Mouse (Mus musculus): ENCODE results near the gene A530016L24Rik. TPM values are rescaled to one million over a fixed set of nuclear protein-coding genes. Genes with fewer than 3 reads are reported as not detected.

Gene A530016L24Rik
- total RNA-seq, 2 experiments from 2014 or later: 0.32 to 0.56 TPM

DNA sequence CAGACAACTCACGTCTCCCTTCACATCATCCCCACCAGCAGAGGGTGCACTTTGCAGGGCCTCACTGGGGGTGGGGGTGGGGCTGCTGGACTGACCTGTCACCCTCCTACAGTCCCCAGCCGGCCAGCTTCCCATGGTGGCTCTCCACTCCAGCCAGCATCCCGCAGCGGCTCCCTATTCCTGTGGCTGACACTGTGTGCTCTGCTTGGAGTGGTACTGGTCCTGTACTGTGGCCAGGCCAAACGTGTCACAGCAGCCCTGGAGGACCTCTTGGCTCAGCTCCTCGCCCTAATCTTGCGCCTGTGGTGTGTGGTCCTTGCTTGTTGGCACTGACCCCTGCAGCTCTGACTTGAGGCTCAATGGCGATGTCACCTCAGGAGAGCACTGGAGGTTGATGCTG lies 8.5 kb downstream of the A530016L24Rik start:
- no peak for DNase-seq (ENCODE audit: extremely low spot score in 1 of 2, low spot score in 1 of 2)

DNA sequence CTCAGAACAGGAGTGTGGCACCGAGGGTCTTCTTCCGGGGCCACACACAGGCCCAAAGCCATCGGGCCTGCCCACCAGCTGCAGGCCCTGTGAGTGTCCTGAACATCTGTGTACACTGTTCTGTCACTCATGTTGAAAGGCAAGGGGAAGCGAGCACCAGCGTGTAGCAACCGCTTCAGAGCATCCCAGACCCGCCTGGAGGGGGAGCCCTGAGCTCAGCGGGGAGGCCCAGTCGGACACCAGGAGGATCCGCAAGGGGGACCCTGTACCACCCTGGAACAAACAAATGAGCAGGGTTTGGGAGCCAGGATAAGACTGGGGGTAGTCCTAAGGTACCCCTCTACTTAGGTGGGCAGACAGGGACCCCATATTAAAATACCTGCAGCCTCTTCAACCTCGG lies 9.4 kb downstream of the A530016L24Rik start:
- DNase-seq (ENCODE audit: extremely low spot score in 1 of 2, low spot score in 1 of 2): peak in 1 of 2 experiments; percentile 63

DNA sequence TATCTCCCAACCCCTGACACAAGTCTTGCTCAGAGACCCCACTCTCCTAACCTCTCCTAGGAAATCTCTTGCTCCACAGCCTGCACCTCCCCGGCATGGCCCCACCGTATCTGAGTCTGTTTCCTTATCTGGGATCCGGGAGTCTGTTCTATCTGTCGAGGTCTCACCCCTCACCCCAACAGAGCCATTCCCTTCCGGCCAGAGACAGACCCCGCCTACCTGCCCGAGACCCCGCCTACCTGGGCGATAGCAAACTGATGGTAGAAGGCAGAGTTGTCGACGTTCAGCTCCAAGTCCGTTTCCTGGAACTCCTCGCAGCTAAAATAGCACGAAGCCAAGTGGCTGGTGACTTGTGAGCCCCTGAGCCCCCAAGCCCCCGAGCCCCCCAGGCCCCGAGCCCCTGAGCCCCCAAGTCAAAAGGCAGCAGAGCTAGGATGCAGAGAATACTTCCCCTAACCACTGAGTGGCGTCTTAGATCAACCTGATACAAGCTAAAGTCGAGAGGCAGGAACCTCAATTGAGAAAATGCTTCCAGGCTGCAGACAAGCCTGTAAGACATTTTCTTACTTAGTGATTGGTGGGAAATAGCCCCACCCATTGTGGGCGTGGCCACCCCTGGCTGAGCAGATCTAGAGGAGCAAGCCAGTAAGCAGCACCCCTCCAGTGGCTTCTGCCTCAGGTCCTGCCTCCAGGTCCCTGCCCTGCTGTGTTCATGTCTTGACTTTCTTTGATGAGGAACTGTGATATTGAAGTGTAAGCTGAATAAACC lies 13.9 kb downstream of the A530016L24Rik start:
- DNase-seq (ENCODE audit: extremely low spot score in 1 of 2, low spot score in 1 of 2): no peak

DNA sequence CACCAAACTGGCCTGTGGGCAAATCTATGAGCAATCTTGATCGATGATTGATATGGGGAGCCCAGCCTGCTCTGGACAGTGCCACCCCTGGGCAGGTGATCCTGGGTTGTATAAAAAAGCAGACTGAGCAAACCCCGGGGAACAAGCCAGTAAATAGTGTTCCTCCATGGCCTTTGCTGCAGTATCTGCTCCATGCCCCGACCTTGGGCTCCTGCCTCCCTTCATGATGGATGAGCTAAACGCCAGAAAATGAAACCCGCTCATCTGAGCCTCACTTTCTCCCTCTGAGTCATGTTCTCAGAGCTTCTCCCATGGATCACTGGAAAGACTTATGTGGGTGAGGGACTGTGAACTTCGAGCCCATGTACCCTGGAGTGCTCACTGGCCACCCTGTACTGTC lies 17.0 kb downstream of the A530016L24Rik start:
- no peak for DNase-seq (ENCODE audit: extremely low spot score in 1 of 2, low spot score in 1 of 2)

DNA sequence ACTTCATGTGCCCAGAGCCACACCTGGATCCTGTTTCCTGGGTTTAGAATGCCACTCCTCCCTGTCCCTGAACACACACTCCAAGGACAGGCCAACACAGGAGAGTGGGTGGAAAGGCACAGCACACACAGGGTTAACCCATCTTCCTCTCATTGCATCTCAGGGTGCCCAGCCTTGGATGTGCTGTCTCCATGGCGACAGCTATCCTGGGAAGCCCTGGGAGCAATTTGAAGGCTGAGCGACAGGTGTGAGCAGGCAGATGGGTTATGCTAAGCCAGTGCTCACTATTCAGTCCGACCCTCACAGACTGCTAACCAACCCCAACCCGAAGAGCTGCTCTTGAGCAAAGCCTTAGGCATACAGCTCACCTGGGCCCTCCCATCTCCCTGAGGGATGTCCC lies 18.0 kb downstream of the A530016L24Rik start:
- DNase-seq (ENCODE audit: extremely low spot score in 1 of 2, low spot score in 1 of 2): no peak

DNA sequence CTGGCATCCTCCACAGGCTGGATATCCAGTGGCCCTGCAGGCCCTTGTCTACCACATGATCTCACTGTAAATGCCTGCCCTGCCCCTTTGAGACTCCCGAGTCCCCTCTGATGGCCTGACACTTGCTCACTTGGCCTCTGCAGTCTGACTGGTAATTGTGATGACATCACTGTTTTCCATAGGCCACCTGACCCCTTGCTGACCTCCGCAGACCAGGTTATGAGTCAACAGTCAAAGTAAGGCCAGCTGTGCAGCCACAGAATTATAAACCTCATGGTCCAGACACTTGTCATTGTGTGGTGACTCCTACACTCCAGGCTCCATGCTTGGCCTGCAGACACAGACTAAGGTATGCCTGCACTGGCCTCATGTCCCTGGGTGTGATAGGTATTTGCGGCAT lies 18.7 kb downstream of the A530016L24Rik start:
- no peak for DNase-seq (ENCODE audit: extremely low spot score in 1 of 2, low spot score in 1 of 2)

DNA sequence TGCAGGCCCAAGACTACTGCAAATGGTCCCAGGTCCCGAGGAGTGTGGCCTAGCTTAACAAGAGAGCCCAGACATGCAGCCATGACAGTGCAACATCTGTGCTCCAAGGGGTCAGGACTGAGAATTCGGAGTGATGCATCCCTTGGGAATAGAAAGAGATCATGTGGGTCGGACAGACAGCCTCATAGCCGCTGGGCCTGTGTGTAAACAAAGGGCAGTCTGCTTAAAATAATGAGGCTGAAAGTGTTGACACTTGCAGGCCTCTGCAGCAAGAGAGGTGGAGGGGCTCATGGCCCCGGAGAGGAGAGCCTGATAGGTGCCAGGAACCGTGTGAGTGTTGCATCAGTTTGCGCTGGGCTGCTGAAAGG lies 21.1 kb downstream of the A530016L24Rik start:
- DNase-seq (ENCODE audit: extremely low spot score in 1 of 2, low spot score in 1 of 2): no peak

DNA sequence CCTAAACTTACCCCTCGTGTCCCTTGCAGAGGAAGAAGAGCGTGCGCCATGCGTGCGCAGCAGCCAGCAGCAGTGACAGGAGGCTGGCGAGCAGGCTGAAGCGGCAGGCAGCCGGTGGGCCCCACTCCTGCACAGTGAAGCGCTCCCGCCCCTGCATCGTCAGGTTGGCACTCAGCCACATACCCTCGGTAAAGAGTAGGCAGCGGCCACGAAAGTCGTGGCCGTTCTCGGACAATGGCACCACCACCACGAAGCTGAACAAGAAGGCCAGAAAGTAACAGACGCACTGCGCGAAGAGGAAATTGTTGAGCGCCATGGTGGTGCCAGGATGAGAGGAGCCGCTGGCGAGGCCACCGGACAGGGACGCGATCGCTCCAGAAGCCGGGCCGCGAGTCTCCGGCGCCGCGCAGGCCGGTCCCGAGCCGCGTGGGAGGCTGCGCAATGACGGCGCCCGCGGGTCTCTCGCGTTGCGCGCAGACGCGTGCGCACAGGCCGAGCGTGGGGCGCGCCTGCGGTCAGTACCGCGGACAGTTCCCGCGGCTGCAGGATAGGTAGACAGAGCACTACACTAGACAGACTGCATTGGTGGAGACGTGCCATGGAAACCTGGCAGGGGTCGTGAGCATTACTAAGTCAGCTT lies 21.6 kb downstream of the A530016L24Rik start:
- DNase-seq (ENCODE audit: extremely low spot score in 1 of 2, low spot score in 1 of 2): peak; percentile 51 to 56

DNA sequence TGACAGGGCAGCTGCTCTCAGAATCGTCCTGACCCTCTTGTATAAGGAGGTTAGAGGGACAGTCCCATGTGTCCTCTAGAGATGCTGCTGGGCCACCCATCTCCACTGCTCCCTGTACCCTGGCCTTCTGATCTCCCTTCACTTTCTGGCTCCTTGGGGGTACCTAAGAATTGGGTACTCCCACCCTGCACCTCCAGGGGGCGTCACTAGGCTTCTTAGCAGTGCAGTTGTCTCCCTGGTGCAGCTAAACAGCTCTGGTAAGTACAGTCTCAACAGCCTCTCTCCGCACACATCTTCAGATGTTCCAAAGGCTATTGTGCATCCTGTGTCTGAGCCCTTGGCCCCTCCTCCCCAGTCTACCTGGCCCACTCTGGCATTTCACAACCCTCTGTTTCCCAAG lies 25.6 kb downstream of the A530016L24Rik start:
- DNase-seq (ENCODE audit: extremely low spot score in 1 of 2, low spot score in 1 of 2): no peak

DNA sequence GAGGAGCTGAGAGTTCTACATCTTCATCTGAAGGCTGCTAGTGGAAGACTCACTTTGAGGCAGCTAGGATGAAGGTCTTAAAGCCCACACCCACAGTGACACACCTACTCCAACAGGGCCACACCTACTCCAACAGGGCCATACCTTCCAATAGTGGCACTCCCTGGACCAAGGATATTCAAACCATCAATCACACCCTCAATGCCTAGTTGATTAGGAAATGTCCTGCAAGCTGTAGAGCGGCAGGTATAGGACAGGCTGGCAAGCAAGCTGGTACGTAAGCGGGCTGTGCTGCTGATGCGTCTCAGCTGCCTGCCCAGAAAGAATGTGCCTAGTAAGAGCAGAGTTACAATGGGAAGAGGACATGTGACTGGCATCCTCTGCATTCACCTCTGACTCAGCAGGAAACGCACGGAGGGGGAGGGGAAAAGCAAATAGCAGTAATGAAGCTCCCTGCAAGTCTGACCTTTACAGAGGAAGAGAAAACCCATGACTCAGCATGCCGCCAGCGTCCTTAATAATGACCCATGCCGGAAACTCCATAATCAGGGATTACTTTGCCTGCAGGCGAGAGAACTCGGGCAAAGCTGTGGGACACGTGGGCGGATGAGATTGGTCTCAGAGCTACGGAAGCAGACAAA lies 27.6 kb downstream of the A530016L24Rik start, which contains the start of gene Tmem179:
TSS of gene Tmem179 (minus strand) at position 51 of the 641 bp plus-strand sequence.
- DNase-seq (ENCODE audit: extremely low spot score in 1 of 2, low spot score in 1 of 2): no peak

DNA sequence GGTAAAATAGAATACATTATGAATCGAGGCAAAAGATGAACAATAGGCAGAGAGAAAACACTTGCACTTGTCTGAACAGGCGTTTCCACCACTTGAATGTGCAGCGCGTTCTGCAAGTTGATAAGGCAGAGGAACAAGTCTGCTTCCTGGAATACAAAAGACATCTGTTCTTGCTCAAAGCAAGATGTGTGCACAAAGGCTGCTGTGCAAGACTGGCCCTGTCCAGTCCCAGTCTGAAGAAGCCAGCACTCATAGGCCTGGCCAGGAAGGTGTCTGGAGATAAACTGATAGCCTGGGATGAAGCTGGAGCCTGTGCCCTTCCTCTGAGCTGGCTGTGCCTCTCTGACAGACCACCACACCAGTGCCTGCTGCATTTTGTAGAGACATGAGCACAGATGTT lies 28.9 kb downstream of the A530016L24Rik start:
- no peak for DNase-seq (ENCODE audit: extremely low spot score in 1 of 2, low spot score in 1 of 2)

DNA sequence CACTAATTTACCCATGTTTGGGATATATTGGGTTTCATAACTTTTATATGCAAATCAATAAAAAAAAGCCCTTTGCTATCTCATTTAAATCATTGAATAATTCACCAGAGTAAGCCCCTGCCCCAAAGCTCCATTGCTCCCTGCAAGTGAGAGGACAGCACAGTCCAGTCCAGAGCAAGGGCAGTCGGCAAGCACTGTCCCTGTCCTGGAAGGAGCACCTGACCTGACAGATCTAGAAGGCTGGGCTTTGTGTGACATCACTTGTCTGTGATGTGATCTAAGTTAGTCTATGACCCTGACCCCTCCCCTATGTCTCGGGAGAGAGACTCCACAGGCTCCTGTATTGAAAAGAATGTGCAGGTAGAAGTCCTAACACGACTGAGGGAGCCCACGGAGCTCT lies 44.5 kb downstream of the A530016L24Rik start:
- no peak for DNase-seq (ENCODE audit: extremely low spot score in 1 of 2, low spot score in 1 of 2)

DNA sequence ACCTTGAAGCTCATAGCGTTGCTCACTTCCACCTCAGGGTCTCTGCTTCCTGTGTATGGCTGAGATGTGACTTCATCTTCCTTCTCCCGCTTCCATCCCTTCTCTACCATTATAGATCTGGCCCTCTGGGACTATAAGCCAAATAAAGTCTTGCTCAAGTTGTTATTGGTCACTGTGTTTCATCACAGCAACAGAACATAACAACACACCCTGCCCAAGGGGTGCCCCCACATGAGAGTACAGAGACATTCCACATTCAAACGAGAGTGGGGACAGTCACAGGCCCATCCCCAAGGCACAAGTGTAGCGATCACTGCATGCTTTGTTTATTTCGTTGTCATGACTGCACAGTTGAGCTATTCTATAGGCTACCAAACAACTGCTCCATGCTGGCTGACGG lies 48.0 kb downstream of the A530016L24Rik start:
- no peak for DNase-seq (ENCODE audit: extremely low spot score in 1 of 2, low spot score in 1 of 2)

DNA sequence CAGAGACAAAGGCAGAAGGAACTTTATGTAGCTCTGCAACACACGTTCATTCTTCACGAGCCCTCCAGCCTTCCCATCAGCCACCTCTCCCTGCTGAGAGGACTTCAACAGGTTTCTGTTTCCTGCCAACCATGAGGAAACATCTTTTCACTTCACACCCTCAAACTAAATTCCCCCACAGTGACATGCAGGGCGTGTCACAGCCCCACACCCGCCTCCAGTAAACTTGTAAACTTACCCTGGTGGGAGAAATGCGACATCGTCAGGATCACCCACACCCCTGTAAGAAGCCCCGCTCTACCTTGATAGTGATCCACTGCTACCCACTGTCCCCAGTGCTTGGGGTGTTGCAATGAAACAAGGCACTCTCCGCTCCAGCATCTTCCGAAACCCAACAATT lies 49.1 kb downstream of the A530016L24Rik start:
- DNase-seq (ENCODE audit: extremely low spot score in 1 of 2, low spot score in 1 of 2): no peak

DNA sequence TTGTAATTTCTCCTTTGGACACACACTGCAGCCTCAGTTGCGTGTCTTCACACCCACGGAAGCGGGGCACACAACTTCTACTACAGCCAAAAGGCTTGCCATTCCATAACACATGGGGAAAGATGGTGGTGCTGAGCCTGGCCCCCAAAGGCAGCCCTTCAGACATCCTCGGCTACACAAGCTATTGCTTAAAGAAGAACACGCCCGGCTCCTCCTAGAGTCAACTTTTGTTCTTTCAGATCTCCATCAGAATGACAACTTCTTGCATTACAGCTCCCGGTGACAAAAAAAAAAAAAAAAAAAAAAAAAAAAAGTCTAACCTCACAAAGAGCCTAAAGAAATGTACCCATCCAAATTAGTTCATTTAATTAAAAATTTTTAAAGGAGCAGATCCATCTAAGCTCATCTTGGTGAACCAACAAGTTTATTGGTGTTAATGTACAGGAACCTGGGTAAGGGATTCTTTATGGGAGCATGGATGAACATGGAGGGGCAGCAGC lies 50.3 kb downstream of the A530016L24Rik start:
- no peak for DNase-seq (ENCODE audit: extremely low spot score in 1 of 2, low spot score in 1 of 2)

DNA sequence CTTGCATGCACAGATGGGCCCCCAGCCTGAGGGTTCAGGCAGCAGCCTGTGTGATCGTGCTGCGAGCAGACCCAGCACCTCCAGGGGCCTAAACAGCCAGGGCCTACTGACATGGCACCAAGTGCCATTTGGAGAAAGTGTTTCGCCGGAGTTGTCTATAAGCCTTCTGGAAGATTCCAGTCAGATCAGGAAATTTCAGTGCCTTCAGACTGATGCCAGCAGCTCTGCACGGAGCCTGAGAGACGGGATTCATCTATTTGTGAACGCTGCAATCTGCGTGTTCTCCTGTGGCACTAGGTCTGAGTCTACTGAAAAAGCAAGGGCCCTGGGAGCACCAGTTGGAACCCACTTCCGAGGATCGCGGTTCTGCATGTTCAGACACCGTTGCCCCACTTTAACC lies 51.1 kb downstream of the A530016L24Rik start:
- no peak for DNase-seq (ENCODE audit: extremely low spot score in 1 of 2, low spot score in 1 of 2)

DNA sequence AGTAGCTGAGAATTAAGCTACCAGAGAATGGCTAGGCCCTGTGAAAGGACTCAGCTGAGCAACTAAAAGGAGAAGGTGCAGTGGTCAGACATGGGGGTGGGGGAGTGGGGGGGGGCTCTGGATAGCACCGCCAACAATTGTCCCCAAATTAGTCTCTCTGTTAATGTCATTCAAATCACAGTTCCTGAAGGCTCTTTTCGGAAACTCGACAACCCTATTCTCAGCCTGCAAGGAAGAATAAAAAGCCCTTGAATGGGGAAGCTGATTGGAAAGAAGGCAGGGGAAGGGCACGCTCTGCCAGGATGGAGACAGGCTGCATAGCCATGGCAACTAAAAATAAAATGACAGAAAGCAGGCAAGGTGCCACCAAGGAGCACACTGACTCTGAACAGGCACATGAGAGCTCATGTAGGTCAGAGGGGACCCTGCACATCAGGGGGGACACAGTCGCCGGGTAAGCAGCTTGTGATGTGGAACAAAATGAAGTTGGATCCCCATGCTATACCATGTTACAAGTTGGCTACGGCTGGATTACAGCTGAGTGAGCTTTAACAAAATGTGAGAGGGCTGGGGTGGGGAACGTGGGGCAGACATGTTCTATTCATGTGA lies 52.3 kb downstream of the A530016L24Rik start:
- DNase-seq (ENCODE audit: extremely low spot score in 1 of 2, low spot score in 1 of 2): no peak

DNA sequence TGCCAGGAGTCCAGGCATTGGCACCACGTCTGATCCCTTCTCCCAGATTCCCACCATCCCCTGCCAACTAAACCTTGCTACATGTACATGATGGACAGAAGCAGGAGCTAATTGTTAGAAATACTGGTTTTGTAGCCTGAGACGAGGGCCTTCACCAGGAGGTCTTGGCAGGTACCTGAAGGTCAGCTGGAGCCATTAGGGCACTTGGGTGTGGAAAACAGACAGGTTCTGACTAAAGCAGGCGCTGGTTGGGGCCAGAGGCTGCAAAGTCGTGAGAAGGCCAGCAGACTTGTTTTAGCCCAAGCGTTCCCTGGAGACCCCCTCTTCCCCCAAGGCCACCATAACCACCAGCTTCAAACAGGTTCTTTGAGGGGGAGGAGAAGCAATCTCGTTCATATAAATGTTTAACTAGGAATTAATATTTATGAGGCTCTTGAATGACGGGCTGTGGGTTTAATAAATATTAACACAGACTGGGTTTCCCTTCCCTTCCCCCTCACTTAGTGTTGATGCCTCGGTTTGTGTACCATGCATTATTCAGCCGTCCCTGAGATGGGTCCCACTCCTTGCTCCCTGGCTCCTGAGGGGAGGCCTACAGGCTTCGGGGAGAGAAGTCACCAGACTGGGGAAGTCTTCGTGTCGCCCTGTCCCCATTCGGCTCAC lies 53.1 kb downstream of the A530016L24Rik start:
- DNase-seq (ENCODE audit: extremely low spot score in 1 of 2, low spot score in 1 of 2): no peak

DNA sequence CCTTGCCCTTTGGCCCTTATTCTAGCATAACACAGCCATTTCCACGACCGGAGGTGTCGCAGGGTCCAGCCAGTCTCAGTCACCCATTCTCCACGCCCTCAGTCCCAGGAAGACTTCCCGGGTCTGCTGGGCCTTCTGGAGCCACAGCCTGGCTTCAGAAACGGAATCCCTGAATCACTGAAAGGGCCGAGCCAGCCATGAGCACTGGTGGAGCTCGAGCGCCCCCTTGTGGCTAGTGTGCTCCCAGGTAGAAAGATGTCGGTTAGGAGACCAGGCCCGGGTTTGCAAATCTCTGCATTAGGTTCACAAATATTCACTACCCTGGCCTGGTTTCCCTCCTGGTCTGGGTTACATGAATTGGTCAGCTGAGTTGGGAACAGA lies 53.7 kb downstream of the A530016L24Rik start:
- peak; percentile 96 to 99 for DNase-seq (ENCODE audit: extremely low spot score in 1 of 2, low spot score in 1 of 2)

DNA sequence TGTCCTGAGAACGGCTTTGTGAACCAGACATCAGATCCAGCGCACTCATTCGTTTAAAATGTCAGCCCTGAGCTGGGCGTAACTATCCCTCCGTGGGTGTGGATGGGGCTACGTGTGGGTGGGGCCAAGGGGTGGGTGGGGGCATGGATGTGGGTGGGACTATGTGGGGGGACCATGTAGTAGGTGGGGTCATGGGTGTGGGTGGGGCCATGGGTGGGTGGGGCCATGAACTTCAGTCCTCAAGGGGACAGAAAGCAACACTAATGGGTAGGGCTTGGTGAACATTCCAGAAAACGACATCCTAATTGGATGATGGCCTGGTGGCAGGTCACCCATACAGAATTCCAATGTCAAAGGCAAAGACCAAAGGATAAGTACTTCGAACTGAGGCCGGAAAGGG lies 54.7 kb downstream of the A530016L24Rik start:
- DNase-seq (ENCODE audit: extremely low spot score in 1 of 2, low spot score in 1 of 2): no peak
